Mouse (Mus musculus) bone marrow, adult 2 months (tissue): ENCODE results near the gene Cib4.

ENCODE experiments used
- CTCF ChIP-seq: fragments of 200-500 bp; IDR thresholded peaks from 2 replicates; pipeline ENCODE4 v1.5.1; 2011; ENCODE audit warnings: low read length, control low read depth; ENCODE audit not compliant: control insufficient read depth, insufficient read depth
- POLR2A ChIP-seq: fragments of 200-500 bp; IDR thresholded peaks from 2 replicates; pipeline ENCODE4 v1.6.1; 2011; ENCODE audit warnings: low read depth, mild to moderate bottlenecking, control low read depth, low read length, borderline replicate concordance; ENCODE audit not compliant: control insufficient read depth

- TF ChIP-seq POLR2A (no peak), CTCF (no peak)
Measured at GRCm38 (mm10) chr5:30571820-30572219, 26.2 kb upstream of the Cib4 start.
